In genomic region chrX:100776985-100777654, GRCm38 (mm10) we compare ENCODE assay signal across 9 mouse cellular contexts. TPM values are rescaled to one million over a fixed set of nuclear protein-coding genes. Genes with fewer than 3 reads are reported as not detected.
DNase-seq lines count a peak whose midpoint lies in the region; ATAC-seq lines count a peak whose summit lies in the region.
"Had no signal": no experiment of that assay in that cellular context is flagged by ENCODE, and none has a peak within 500 bp of the region (broad histone marks: within the 10 kb centered on the region; RNA-seq: fewer than 3 reads in every experiment).

No protein-coding gene starts in this region.

- WGBS in forebrain, embryonic 15.5 days: 19% methylated on average over 44 of the region's 49 CpGs
- 20% methylated on average over 23 of the region's 49 CpGs for WGBS in hindbrain, embryonic 11.5 days
- whole genome bisulfite sequencing in limb, embryonic 15.5 days: 19% methylated on average over 37 of the region's 49 CpGs
- 23% methylated on average over 31 of the region's 49 CpGs for WGBS in midbrain, embryonic 16.5 days

- H3K4me2 ChIP-seq in forebrain, embryonic 15.5 days (replicated peaks): peak overlapping the region; percentile 50
- H3K4me2 ChIP-seq in hindbrain, embryonic 11.5 days (replicated peaks; ENCODE audit: low read depth, low read length): peak overlapping the region; percentile 52
- peak overlapping the region; percentile 47 for H3K4me2 ChIP-seq in limb, embryonic 15.5 days
- peak overlapping the region; percentile 46 for H3K4me2 ChIP-seq in midbrain, embryonic 16.5 days (ENCODE audit: low read length)

- peaks cover 31% of the 10 kb centered on the region for H3K4me1 ChIP-seq in forebrain, embryonic 15.5 days
- H3K4me1 ChIP-seq in hindbrain, embryonic 11.5 days (replicated peaks; ENCODE audit: control insufficient read depth, insufficient read depth, low read length): no peaks in the 10 kb centered on the region
- no peaks in the 10 kb centered on the region; the same call in 1 of the 2 replicates for H3K4me1 ChIP-seq in limb, embryonic 15.5 days
- peaks cover 20% of the 10 kb centered on the region for H3K4me1 ChIP-seq in midbrain, embryonic 16.5 days (ENCODE audit: control insufficient read depth, insufficient read depth, low read length)

- H3K9ac ChIP-seq in forebrain, embryonic 15.5 days (replicated peaks): peak overlapping the region; percentile 52
- H3K9ac ChIP-seq in hindbrain, embryonic 11.5 days (ENCODE audit: low read depth, low read length): peak overlapping the region; percentile 89
- peak overlapping the region; percentile 23; the same call in 1 of the 2 replicates for H3K9ac ChIP-seq in limb, embryonic 15.5 days
- peak overlapping the region; percentile 57 for H3K9ac ChIP-seq in midbrain, embryonic 16.5 days (ENCODE audit: low read depth, low read length)

- no peaks in the 10 kb centered on the region for H3K36me3 ChIP-seq in forebrain, embryonic 15.5 days
- H3K36me3 ChIP-seq in hindbrain, embryonic 11.5 days (ENCODE audit: control insufficient read depth, insufficient read depth, low read length): no peaks in the 10 kb centered on the region
- no peaks in the 10 kb centered on the region for H3K36me3 ChIP-seq in limb, embryonic 15.5 days
- no peaks in the 10 kb centered on the region for H3K36me3 ChIP-seq in midbrain, embryonic 16.5 days (ENCODE audit: control insufficient read depth, insufficient read depth, low read length)

- no peaks in the 10 kb centered on the region for H3K9me3 ChIP-seq in forebrain, embryonic 15.5 days
- H3K9me3 ChIP-seq in hindbrain, embryonic 11.5 days (ENCODE audit: control insufficient read depth, low read length): no peaks in the 10 kb centered on the region
- H3K9me3 ChIP-seq in limb, embryonic 15.5 days: no peaks in the 10 kb centered on the region
- H3K9me3 ChIP-seq in midbrain, embryonic 16.5 days (replicated peaks; ENCODE audit: control insufficient read depth, low read length, poor library complexity, severe bottlenecking): no peaks in the 10 kb centered on the region

- H3K27me3 ChIP-seq in forebrain, embryonic 15.5 days: no peaks in the 10 kb centered on the region
- no peaks in the 10 kb centered on the region for H3K27me3 ChIP-seq in hindbrain, embryonic 11.5 days (ENCODE audit: control insufficient read depth, insufficient read depth, low read length)
- H3K27me3 ChIP-seq in limb, embryonic 15.5 days: no peaks in the 10 kb centered on the region; the same call in 1 of the 2 replicates
- H3K27me3 ChIP-seq in midbrain, embryonic 16.5 days (ENCODE audit: control insufficient read depth, insufficient read depth, low read depth, low read length): no peaks in the 10 kb centered on the region

- peak; percentile 94 for DNase-seq in R1 (ENCODE audit: low read depth, low spot score)
- peak; percentile 87 for DNase-seq in cerebellum, adult 11-12 months
- DNase-seq in hindbrain, embryonic 11.5 days (ENCODE audit: low spot score): peak; percentile 82
- peak; percentile 45 to 69 for DNase-seq in spleen, postnatal 4 days (ENCODE audit: low spot score in 2 of 2)
- DNase-seq in frontal cortex, postnatal 25 days (ENCODE audit: low spot score in 2 of 2): no peak

- H3K27ac ChIP-seq in forebrain, embryonic 15.5 days (replicated peaks): peak overlapping the region; percentile 88
- H3K27ac ChIP-seq in hindbrain, embryonic 11.5 days (ENCODE audit: low read depth, low read length): peak overlapping the region; percentile 87
- H3K27ac ChIP-seq in limb, embryonic 15.5 days: peak overlapping the region; percentile 85
- H3K27ac ChIP-seq in midbrain, embryonic 16.5 days (ENCODE audit: low read length): peak overlapping the region; percentile 68
- H3K27ac ChIP-seq: macrophage had no signal

- peak overlapping the region; percentile 54 for H3K4me3 ChIP-seq in forebrain, embryonic 15.5 days
- peak overlapping the region; percentile 54 for H3K4me3 ChIP-seq in hindbrain, embryonic 11.5 days (ENCODE audit: low read depth, low read length)
- peak overlapping the region; percentile 54 for H3K4me3 ChIP-seq in limb, embryonic 15.5 days
- peak overlapping the region; percentile 34 for H3K4me3 ChIP-seq in midbrain, embryonic 16.5 days (ENCODE audit: low read depth, low read length)

- ATAC-seq in forebrain, embryonic 15.5 days (replicated peaks): peak; percentile 81
- ATAC-seq in hindbrain, embryonic 11.5 days (ENCODE audit: low FRiP score): peak; percentile 94
- ATAC-seq in limb, embryonic 15.5 days (ENCODE audit: insufficient number of reproducible peaks, low FRiP score, low TSS enrichment, low read depth): peak; percentile 83
- ATAC-seq in midbrain, embryonic 16.5 days: peak; percentile 82

RNA-seq across cellular contexts. Expression of gene Dlg3, which starts 9.6 kb away (rescaled TPM):
- 7.3 and 10.0 TPM in 2 replicates for polyA plus RNA-seq in forebrain, embryonic 15.5 days (2015; fragmentation: Nextera tagmentation; extraction: Ambion mirVana)
- 8.1 and 13.8 TPM in 2 replicates for polyA plus RNA-seq in hindbrain, embryonic 11.5 days (2014; fragmentation: Nextera tagmentation; extraction: Ambion mirVana)
- polyA plus RNA-seq in limb, embryonic 15.5 days (2015; fragmentation: Nextera tagmentation; extraction: Ambion mirVana): 2.4 and 3.5 TPM in 2 replicates
- 8.0 and 10.5 TPM in 2 replicates for polyA plus RNA-seq in midbrain, embryonic 16.5 days (2015; fragmentation: Nextera tagmentation; extraction: Ambion mirVana)

RNA-seq across cellular contexts. Expression of gene Gdpd2, which starts 47.4 kb away (rescaled TPM):
- 10.2 and 13.8 TPM in 2 replicates for polyA plus RNA-seq in forebrain, embryonic 15.5 days (2015; fragmentation: Nextera tagmentation; extraction: Ambion mirVana)
- polyA plus RNA-seq in hindbrain, embryonic 11.5 days (2014; fragmentation: Nextera tagmentation; extraction: Ambion mirVana): 12.8 and 15.6 TPM in 2 replicates
- 11.4 and 12.1 TPM in 2 replicates for polyA plus RNA-seq in limb, embryonic 15.5 days (2015; fragmentation: Nextera tagmentation; extraction: Ambion mirVana)
- polyA plus RNA-seq in midbrain, embryonic 16.5 days (2015; fragmentation: Nextera tagmentation; extraction: Ambion mirVana): 41.6 and 54.6 TPM in 2 replicates
- polyA plus RNA-seq: macrophage had no signal

Comparison
In these comparisons a context has a peak if more than half of its experiments do, and no peak if none do; other contexts are left out.
1. DNase-seq: peak in R1 (single experiment), cerebellum, adult 11-12 months (single experiment), hindbrain, embryonic 11.5 days (single experiment) and spleen, postnatal 4 days (2 of 2); none in frontal cortex, postnatal 25 days (0 of 2).
2. H3K9ac ChIP-seq: peak in every context shown above with its lines; median percentile 89 in hindbrain, embryonic 11.5 days; 57 in midbrain, embryonic 16.5 days; 52 in forebrain, embryonic 15.5 days; 23 in limb, embryonic 15.5 days.
3. Peak in every context shown above with its lines, with median percentiles within 50 percentile points of each other: ATAC-seq, H3K27ac ChIP-seq, H3K4me2 ChIP-seq and H3K4me3 ChIP-seq.